Mouse (Mus musculus) CH12F3 (cell line): ENCODE measurements around the gene Chrm3.
"Not testable (repeated sequence)": the region's sequence is repeated elsewhere in the genome, so short reads cannot be mapped to it uniquely, and the experiment has no call there.

Source experiments
- in situ Hi-C: fragments of 300-500 bp; cut with MboI; formaldehyde crosslinking; loops from 2 replicates; pipeline ENCODE4 v1.14.3; 2020; ENCODE audit warnings: low sequenced_read_pairs

Chrm3 gene

GRCm38 (mm10) chr13:10360777-10361176, at the start of gene Chrm3:
Chrm3 (minus strand) TSS chr13:10360847.
- in situ Hi-C loops = no loop called here

DNA sequence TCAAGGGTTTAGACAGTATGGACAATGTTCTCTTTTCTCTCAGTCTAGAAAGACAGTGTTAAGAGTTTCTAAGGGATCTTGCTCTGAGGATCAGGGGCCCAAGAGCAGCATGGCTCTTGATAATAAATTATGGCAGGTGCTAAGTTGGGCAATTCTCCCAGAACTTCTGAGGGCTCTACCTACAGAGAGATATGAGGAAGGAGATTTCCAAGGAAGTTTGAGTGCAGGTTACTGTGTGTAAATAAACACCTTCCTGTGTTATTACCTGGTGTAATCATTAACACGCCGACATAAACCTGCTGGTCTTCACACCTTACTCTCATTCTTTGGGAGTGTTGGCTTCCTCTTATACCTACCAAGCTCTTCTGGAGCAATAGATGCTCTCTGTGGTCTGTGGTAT, 33.7 kb upstream of the Chrm3 start:
- in situ Hi-C loops = no loop called here

DNA sequence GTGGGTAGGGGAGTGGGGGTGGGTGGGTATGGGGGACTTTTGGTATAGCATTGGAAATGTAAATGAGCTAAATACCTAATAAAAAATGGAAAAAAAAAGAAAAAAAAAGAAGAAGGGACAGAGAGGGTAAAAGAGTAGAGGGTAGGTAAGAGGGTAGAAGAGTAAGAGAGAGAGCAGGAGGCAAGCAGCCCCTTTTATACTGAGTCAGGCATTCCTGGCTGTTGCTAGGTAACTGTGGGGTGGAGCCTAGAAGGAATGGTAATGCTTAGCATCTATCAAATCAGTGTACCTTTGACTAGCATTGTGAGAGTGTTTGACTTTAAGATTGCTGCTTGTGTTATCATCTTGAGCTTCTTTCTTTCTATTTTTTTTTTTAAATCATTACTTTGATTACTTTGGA, 14.8 kb upstream of the Chrm3 start:
- in situ Hi-C loops = not testable (repeated sequence)

- in situ Hi-C loops = no loop called here
Observed at GRCm38 (mm10) chr13:10360199-10360694, 400 bp downstream of the Chrm3 start.

GRCm38 (mm10) chr13:10359516-10360198, 990 bp downstream of the Chrm3 start:
- in situ Hi-C loops = no loop called here

DNA sequence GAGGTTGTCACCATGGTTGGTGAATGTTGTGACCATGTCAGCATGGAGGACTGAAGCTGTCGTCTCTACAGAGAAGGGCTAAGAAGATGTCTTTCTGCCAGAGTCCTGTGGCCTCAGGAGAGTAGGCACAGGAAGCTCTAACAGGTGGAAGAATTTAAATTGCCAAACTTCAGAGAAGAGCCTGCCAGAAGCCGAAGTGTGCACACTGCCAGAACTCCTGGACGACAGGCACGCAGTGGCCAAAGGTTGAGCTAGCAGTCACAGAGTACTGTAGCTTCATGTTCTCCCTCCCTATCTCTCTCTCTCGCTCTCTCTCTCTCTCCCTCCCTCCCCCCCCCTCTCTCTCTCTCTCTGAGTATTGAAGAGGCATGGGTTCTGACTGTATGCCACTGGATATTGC, 4.9 kb downstream of the Chrm3 start:
- in situ Hi-C loops = no loop called here

DNA sequence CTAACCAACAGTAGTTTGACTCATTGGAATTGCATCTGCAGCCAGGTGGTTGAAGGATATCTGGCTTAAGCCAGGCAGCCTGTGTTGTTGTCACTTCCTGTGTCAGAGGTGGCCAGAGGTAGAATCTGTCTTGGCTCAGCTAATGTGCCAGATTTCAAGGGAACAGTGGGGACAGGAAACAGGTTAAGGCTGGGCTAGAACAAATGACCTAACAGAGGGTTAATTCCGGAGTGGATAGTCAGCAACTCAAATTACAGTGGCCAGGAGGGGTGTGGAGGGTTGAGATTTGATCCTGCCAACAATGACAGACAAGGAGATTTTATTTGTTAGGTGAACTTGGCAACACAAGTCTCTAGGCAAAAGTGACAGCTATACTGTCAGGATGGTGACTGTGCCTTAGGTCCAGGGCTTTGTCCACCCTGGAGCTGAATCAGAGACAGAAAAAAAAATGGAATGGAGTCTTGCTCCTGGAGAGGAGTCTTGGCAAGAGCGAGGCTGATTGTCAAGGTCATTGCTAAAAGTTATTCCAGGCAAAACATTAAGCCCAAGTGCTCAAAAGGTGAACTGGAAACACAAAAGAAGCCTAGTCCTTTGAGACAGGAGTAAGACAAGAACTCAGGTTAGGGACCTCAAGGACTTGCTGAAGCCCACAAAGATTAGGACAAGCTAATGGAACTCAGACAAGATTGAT, 5.6 kb downstream of the Chrm3 start:
- in situ Hi-C loops = no loop called here

DNA sequence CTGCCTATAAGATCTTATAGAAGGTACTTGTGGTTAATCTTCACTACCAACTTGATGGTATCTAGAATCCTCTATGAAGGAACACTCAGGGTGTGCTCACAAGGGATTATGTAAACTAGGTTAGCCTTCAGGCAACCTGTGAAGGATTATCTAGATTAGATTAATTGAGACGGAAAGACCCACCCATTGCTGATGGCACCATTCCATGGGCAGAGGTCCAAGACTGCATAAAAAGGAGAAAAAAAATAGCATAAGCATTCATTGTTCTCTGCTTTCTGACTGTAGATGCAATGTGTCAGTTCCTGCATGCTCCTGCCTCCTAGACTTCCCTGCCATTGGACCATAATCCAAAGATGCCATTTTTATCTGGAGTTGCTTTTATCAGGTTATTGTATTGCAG, 8.5 kb downstream of the Chrm3 start:
- in situ Hi-C loops = no loop called here

- in situ Hi-C loops = loop anchor here (25.0 kb wide), 1 partner anchor 457 kb away; no protein-coding TSS in a partner anchor
Observed at GRCm38 (mm10) chr13:10344362-10344761, 16.3 kb downstream of the Chrm3 start.

DNA sequence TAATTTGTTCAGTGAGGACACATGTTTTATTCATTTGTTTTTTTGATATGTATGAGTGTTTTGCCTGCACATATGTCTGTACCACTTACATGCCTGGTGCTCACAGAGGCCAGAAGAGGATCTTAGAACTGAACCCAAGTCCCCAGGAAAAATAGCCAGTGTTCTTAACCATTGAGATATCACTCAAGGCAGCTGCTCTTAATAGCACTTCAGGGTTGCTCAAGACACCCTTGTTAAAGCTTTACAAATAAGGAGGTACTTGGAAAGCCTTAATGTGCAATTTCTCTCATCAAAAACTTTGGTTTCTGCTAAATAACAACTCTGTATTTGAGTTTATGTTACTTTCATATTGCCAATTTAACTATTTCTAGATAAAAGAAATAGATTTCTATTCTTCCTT, 25.1 kb downstream of the Chrm3 start:
- in situ Hi-C loops = loop anchor here (25.0 kb wide), 1 partner anchor 448 kb away; no protein-coding TSS in a partner anchor

DNA sequence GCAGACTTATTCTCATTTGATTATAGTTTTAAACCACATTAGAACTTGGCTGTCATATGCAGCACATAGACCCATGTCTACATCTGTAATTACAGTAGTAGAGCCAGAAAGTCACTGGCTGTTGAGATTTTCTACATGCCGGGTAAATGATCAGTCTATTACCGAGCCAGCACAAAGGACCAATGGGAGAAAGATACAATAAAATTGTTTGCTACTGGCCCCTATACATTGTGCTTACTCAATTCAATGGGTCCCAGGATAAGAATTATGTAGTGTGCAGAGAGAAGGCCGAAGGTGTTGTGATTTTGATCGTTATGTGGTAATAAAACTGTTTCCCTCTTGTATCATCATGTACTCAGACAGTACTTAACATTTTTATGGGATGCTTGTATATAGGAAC, 27.9 kb downstream of the Chrm3 start:
- in situ Hi-C loops = loop anchor here (25.0 kb wide), 1 partner anchor 445 kb away; no protein-coding TSS in a partner anchor

DNA sequence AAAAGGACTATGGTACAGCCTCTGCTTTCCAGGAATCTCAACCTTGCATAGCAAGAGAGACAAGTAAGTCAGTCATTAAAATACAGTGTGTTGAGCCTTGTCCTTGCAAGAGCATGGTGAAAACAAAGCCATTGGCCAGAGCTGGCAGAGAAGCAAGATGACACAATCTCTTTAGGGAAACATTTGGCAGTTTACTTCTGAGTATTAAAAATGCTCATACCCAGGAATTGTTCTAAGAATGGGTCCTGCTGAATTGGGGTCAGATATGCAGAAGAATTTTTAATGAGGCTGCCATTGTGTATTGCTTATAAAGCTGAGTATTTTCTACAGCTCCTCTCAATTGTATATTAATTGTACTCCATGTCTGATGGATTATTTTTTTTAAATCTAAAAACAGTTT, 50.8 kb downstream of the Chrm3 start:
- in situ Hi-C loops = no loop called here

DNA sequence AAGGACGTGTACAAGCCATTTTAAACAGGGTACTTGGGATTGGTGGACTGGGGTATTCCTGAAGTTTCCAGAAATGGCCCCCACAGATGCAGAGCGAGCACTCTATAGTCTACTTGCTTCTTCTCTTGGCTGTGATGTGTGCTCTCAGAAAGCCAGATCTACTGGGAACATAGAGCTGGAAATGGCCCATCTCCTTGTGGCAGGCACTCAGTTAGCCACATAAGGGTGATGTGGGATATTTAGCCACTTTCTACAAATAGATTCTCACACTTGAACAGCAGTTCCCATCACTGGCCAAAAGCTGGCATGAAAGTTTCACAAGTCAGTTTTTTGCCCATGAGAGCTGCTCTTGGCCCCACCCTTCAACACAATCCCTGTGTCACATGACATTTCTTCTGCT, 65.5 kb downstream of the Chrm3 start:
- in situ Hi-C loops = no loop called here

- in situ Hi-C loops = no loop called here
Observed at GRCm38 (mm10) chr13:10284331-10284730, 76.3 kb downstream of the Chrm3 start.

GRCm38 (mm10) chr13:10274907-10275306, 85.7 kb downstream of the Chrm3 start:
- in situ Hi-C loops = no loop called here

DNA sequence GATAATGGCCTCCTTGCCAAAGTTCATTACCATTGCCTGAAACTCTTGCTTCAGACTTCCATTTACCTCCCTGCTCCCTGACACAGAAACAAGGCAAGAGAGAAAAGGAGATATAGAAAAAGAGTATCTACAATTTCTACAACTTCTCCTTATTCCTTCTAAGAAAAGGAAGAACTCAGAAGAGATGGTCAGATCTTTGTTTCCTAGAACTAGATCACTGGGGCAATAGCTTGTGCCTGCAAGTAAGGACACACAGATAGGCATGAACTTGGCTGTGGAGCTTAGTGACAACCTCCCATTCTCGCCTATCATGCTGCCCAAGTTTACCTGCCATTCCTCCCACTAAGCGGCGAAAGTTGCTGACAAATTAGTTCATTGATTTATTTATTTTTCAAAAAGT, 96.9 kb downstream of the Chrm3 start:
- in situ Hi-C loops = no loop called here

GRCm38 (mm10) chr13:10253049-10253448, 107.6 kb downstream of the Chrm3 start:
- in situ Hi-C loops = no loop called here

GRCm38 (mm10) chr13:10251499-10252179, 109.0 kb downstream of the Chrm3 start:
- in situ Hi-C loops = no loop called here

GRCm38 (mm10) chr13:10244243-10244998, 116.2 kb downstream of the Chrm3 start:
- in situ Hi-C loops = no loop called here

GRCm38 (mm10) chr13:10240238-10240637, 120.4 kb downstream of the Chrm3 start:
- in situ Hi-C loops = no loop called here

DNA sequence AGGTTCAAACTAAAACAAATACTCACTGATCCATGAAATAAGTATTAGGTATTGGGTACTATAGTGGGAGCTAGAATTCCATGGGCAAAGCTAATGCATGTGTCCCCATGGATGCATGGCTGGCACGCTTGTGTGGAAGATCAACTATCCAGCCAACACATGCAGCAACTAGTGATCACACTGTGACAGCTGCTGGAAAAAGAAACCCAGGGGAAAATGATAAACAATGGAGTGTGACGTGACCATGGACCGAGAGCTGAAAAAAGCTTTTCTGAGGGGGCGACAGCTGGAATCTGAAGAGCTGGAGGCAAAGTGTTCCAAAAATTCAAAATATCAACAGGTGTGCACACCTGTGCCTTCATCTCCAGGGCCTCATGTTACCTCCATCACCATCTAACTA, 120.8 kb downstream of the Chrm3 start:
- in situ Hi-C loops = no loop called here
